Mouse (Mus musculus): ENCODE data around the gene Cpt1b. TPM values are rescaled to one million over a fixed set of nuclear protein-coding genes. Genes with fewer than 3 reads are reported as not detected.
A peak's percentile ranks its signal among the peaks of the same experiment; 100 is the strongest.
"Not testable (repeated sequence)": the region's sequence is repeated elsewhere in the genome, so short reads cannot be mapped to it uniquely, and the experiment has no call there.

Gene Cpt1b
- polyA plus RNA-seq, 1 experiment: 4.3 TPM

GRCm38 (mm10) chr15:89453865-89454478, 28.3 kb upstream of the Cpt1b start, which contains the start of gene Mapk8ip2:
TSS of gene Mapk8ip2 (plus strand) at chr15:89453913.
- Histone ChIP-seq H3K27ac (ENCODE audit: control insufficient read depth, insufficient read depth, low read depth, low read length, poor library complexity) (no peak within 1 kb of the TSS), H3K4me3 (replicated peaks; ENCODE audit: control insufficient read depth, low read depth, low read length) (no peak within 1 kb of the TSS), H3K4me1 (ENCODE audit: control insufficient read depth, insufficient read depth, low read length) (no peaks in the 10 kb centered on the region)
- TF ChIP-seq CTCF (IDR thresholded peaks at IDR 0.05; ENCODE audit: control insufficient read depth, insufficient read depth, low read length): no peak
- TF ChIP-seq POLR2A (IDR thresholded peaks at IDR 0.05; ENCODE audit: borderline replicate concordance, control insufficient read depth, low read depth, low read length): no peak
- 5% methylated on average over 53 of the region's 53 CpGs for WGBS

- TF ChIP-seq POLR2A (IDR thresholded peaks at IDR 0.05; ENCODE audit: borderline replicate concordance, control insufficient read depth, low read depth, low read length) (no peak), CTCF (IDR thresholded peaks at IDR 0.05; ENCODE audit: control insufficient read depth, insufficient read depth, low read length) (peak; percentile 7; the same call in 1 of the 2 replicates)
- Histone ChIP-seq H3K27ac (ENCODE audit: control insufficient read depth, insufficient read depth, low read depth, low read length, poor library complexity) (no peak overlapping the region), H3K4me1 (ENCODE audit: control insufficient read depth, insufficient read depth, low read length) (no peaks in the 10 kb centered on the region), H3K4me3 (replicated peaks; ENCODE audit: control insufficient read depth, low read depth, low read length) (no peak overlapping the region)
- 6% methylated on average over 24 of the region's 24 CpGs for WGBS
These were observed 27.5 kb upstream of the Cpt1b start for GRCm38 (mm10) chr15:89452906-89453864.

GRCm38 (mm10) chr15:89442486-89443070, 16.9 kb upstream of the Cpt1b start:
- TF ChIP-seq CTCF (IDR thresholded peaks at IDR 0.05; ENCODE audit: control insufficient read depth, insufficient read depth, low read length) (no peak), POLR2A (IDR thresholded peaks at IDR 0.05; ENCODE audit: borderline replicate concordance, control insufficient read depth, low read depth, low read length) (no peak)
- H3K27ac ChIP-seq (ENCODE audit: control insufficient read depth, insufficient read depth, low read depth, low read length, poor library complexity): no peak overlapping the region
- 47% methylated on average over 8 of the region's 8 CpGs for WGBS
- no peak overlapping the region for H3K4me3 ChIP-seq (replicated peaks; ENCODE audit: control insufficient read depth, low read depth, low read length)
- no peaks in the 10 kb centered on the region for H3K4me1 ChIP-seq (ENCODE audit: control insufficient read depth, insufficient read depth, low read length)

- H3K4me3 ChIP-seq (replicated peaks; ENCODE audit: control insufficient read depth, low read depth, low read length): no peak overlapping the region
- H3K4me1 ChIP-seq (ENCODE audit: control insufficient read depth, insufficient read depth, low read length): no peaks in the 10 kb centered on the region
- TF ChIP-seq POLR2A (IDR thresholded peaks at IDR 0.05; ENCODE audit: borderline replicate concordance, control insufficient read depth, low read depth, low read length) (no peak), CTCF (IDR thresholded peaks at IDR 0.05; ENCODE audit: control insufficient read depth, insufficient read depth, low read length) (no peak)
- no peak overlapping the region for H3K27ac ChIP-seq (ENCODE audit: control insufficient read depth, insufficient read depth, low read depth, low read length, poor library complexity)
- 83% methylated on average over 5 of the region's 5 CpGs for WGBS
These were observed 10.2 kb upstream of the Cpt1b start for GRCm38 (mm10) chr15:89435878-89436277.

- Histone ChIP-seq H3K4me1 (ENCODE audit: control insufficient read depth, insufficient read depth, low read length) (peaks cover 1% of the 10 kb centered on the region; the same call in 1 of the 2 replicates), H3K4me3 (replicated peaks; ENCODE audit: control insufficient read depth, low read depth, low read length) (no peak overlapping the region), H3K27ac (ENCODE audit: control insufficient read depth, insufficient read depth, low read depth, low read length, poor library complexity) (no peak overlapping the region)
- 71% methylated on average over 3 of the region's 3 CpGs for whole genome bisulfite sequencing
- TF ChIP-seq CTCF (IDR thresholded peaks at IDR 0.05; ENCODE audit: control insufficient read depth, insufficient read depth, low read length): no peak
- TF ChIP-seq POLR2A (IDR thresholded peaks at IDR 0.05; ENCODE audit: borderline replicate concordance, control insufficient read depth, low read depth, low read length): no peak
These were observed 8.5 kb upstream of the Cpt1b start for GRCm38 (mm10) chr15:89434136-89434535.

GRCm38 (mm10) chr15:89432946-89433345, 7.3 kb upstream of the Cpt1b start:
- 82% methylated on average over 4 of the region's 4 CpGs for WGBS
- Histone ChIP-seq H3K4me1 (ENCODE audit: control insufficient read depth, insufficient read depth, low read length) (peaks cover 1% of the 10 kb centered on the region; the same call in 1 of the 2 replicates), H3K4me3 (replicated peaks; ENCODE audit: control insufficient read depth, low read depth, low read length) (no peak overlapping the region), H3K27ac (ENCODE audit: control insufficient read depth, insufficient read depth, low read depth, low read length, poor library complexity) (no peak overlapping the region)
- TF ChIP-seq POLR2A (IDR thresholded peaks at IDR 0.05; ENCODE audit: borderline replicate concordance, control insufficient read depth, low read depth, low read length): no peak
- TF ChIP-seq CTCF (IDR thresholded peaks at IDR 0.05; ENCODE audit: control insufficient read depth, insufficient read depth, low read length): no peak

GRCm38 (mm10) chr15:89431806-89432205, 6.1 kb upstream of the Cpt1b start:
- TF ChIP-seq CTCF (IDR thresholded peaks at IDR 0.05; ENCODE audit: control insufficient read depth, insufficient read depth, low read length) (no peak), POLR2A (IDR thresholded peaks at IDR 0.05; ENCODE audit: borderline replicate concordance, control insufficient read depth, low read depth, low read length) (no peak)
- peaks cover 1% of the 10 kb centered on the region; the same call in 1 of the 2 replicates for H3K4me1 ChIP-seq (ENCODE audit: control insufficient read depth, insufficient read depth, low read length)
- no peak overlapping the region for H3K4me3 ChIP-seq (replicated peaks; ENCODE audit: control insufficient read depth, low read depth, low read length)
- 90% methylated on average over 6 of the region's 6 CpGs for WGBS
- H3K27ac ChIP-seq (ENCODE audit: control insufficient read depth, insufficient read depth, low read depth, low read length, poor library complexity): no peak overlapping the region

GRCm38 (mm10) chr15:89431271-89431670, 5.6 kb upstream of the Cpt1b start:
- Histone ChIP-seq H3K27ac (ENCODE audit: control insufficient read depth, insufficient read depth, low read depth, low read length, poor library complexity) (no peak overlapping the region), H3K4me3 (replicated peaks; ENCODE audit: control insufficient read depth, low read depth, low read length) (no peak overlapping the region), H3K4me1 (ENCODE audit: control insufficient read depth, insufficient read depth, low read length) (peaks cover 1% of the 10 kb centered on the region; the same call in 1 of the 2 replicates)
- TF ChIP-seq CTCF (IDR thresholded peaks at IDR 0.05; ENCODE audit: control insufficient read depth, insufficient read depth, low read length) (no peak), POLR2A (IDR thresholded peaks at IDR 0.05; ENCODE audit: borderline replicate concordance, control insufficient read depth, low read depth, low read length) (no peak)
- 52% methylated on average over 3 of the region's 3 CpGs for WGBS

- not testable (repeated sequence) for H3K4me1 ChIP-seq (ENCODE audit: control insufficient read depth, insufficient read depth, low read length); H3K27ac ChIP-seq (ENCODE audit: control insufficient read depth, insufficient read depth, low read depth, low read length, poor library complexity)
- peak overlapping the region; percentile 30 for H3K4me3 ChIP-seq (replicated peaks; ENCODE audit: control insufficient read depth, low read depth, low read length)
- 23% methylated on average over 9 of the region's 9 CpGs for WGBS
These were observed 5.1 kb upstream of the Cpt1b start for GRCm38 (mm10) chr15:89430771-89431170.

Data from bone marrow, adult 2 months (tissue).